Mouse (Mus musculus) neural tube, embryonic 12.5 days (tissue): ENCODE results near the gene Engase. TPM values are rescaled to one million over a fixed set of nuclear protein-coding genes. Genes with fewer than 3 reads are reported as not detected.
A peak's percentile ranks its signal among the peaks of the same experiment; 100 is the strongest.

Experiments used
- ATAC-seq: fragments of 200-750 bp; cut with Nextera tagmentation; 2 replicates; pipeline ENCODE4 v1.8.0; 2017; ENCODE audit warnings: low read depth, mild to moderate bottlenecking, moderate TSS enrichment, moderate library complexity; ENCODE audit not compliant: low FRiP score
- H3K27ac ChIP-seq: fragments of 300-500 bp; sonication (generic); 2 replicates; pipeline ENCODE4 v1.5.1; 2016
- H3K27me3 ChIP-seq: fragments of 300-500 bp; sonication (generic); replicated peaks from 2 replicates; pipeline ENCODE4 v1.6.1; 2016; ENCODE audit warnings: mild to moderate bottlenecking
- H3K36me3 ChIP-seq: fragments of 300-500 bp; sonication (generic); 2 replicates; pipeline ENCODE4 v1.6.1; 2016; ENCODE audit warnings: mild to moderate bottlenecking
- H3K4me1 ChIP-seq: fragments of 300-500 bp; sonication (generic); 2 replicates; pipeline ENCODE4 v1.6.1; 2016
- H3K4me2 ChIP-seq: fragments of 300-500 bp; sonication (generic); replicated peaks from 2 replicates; pipeline ENCODE4 v1.6.1; 2016; ENCODE audit warnings: mild to moderate bottlenecking
- H3K4me3 ChIP-seq: fragments of 300-500 bp; sonication (generic); 2 replicates; pipeline ENCODE4 v1.5.1; 2016
- H3K9ac ChIP-seq: fragments of 300-500 bp; sonication (generic); 2 replicates; pipeline ENCODE4 v1.6.1; 2016; ENCODE audit warnings: mild to moderate bottlenecking
- H3K9me3 ChIP-seq: fragments of 300-500 bp; sonication (generic); 2 replicates; pipeline ENCODE4 v1.6.1; 2016; ENCODE audit warnings: mild to moderate bottlenecking
- WGBS: fragments of 180-500 bp; shearing (Covaris S2); methylation state at CpG from one replicate; pipeline ENCODE4 v1.1.7; 2016; 5-methylcytosine and 5-hydroxymethylcytosine counted together
- polyA plus RNA-seq: library from polyadenylated mRNA; unstranded; fragments of >200 nt; fragmentation: Nextera tagmentation; extraction: Ambion mirVana; gene quantifications from 2 replicates; pipeline ENCODE4 v1.2.1, GENCODE M21; 2016

Engase gene
- polyA plus RNA-seq, 1 experiment from 2014 or later = 9.7 TPM

DNA sequence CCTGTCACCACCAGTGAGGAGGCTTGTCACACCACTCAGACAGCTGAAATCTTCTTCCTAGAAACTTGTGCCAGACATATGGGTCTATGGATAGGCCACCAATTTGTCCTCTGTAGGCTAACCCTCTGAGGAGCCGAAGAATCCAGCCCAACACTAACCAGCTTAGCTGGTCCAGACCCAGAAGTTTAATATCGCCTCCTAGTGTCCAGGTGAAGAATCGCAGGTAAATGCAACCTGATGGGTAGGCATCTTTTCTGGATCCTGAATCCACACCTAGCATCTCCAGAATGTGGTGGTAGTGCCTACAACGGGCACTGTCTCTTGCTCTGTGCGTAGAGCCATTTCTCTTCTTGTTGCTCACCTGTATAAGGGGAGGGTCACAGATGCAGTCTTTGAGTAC lies 43.6 kb downstream of the Engase start:
- H3K36me3 ChIP-seq = no peaks in the 10 kb centered on the region
- WGBS = 62% methylated on average over 5 of the region's 5 CpGs

DNA sequence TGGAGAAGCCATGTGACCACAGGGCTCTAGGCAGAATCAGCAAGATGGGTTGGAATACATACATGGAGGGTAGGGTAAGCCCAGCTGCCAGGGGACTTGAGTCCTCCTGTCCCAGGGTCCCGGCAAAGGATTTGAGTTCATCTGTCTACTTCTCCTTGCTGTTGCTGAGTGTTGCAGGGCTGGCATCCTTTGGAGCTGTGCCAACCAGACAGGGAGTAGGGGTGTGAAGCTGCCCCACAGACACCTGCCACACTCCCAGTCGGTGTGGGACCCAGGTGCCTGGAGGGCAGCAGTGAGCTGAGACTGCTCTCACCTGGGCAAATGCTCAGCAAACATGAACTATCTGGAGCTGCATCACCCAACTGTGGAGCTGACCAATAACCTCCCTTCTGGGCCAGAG lies 44.3 kb downstream of the Engase start:
- H3K4me1 ChIP-seq = peaks cover 40% of the 10 kb centered on the region
- H3K36me3 ChIP-seq = no peaks in the 10 kb centered on the region
- no peak for ATAC-seq
- H3K4me3 ChIP-seq = no peak overlapping the region
- no peak overlapping the region for H3K4me2 ChIP-seq
- no peak overlapping the region for H3K9ac ChIP-seq
- no peak overlapping the region for H3K27ac ChIP-seq
- no peaks in the 10 kb centered on the region for H3K9me3 ChIP-seq
- H3K27me3 ChIP-seq = no peaks in the 10 kb centered on the region
- WGBS = 86% methylated on average over 2 of the region's 2 CpGs

More for the DNA sequence above, 43.6 kb downstream of the Engase start:
- H3K9ac ChIP-seq = no peak overlapping the region
- no peak overlapping the region for H3K27ac ChIP-seq
- no peak overlapping the region for H3K4me3 ChIP-seq
- no peak overlapping the region for H3K4me2 ChIP-seq
- H3K9me3 ChIP-seq = no peaks in the 10 kb centered on the region
- ATAC-seq = no peak
- peaks cover 34% of the 10 kb centered on the region for H3K4me1 ChIP-seq
- H3K27me3 ChIP-seq = no peaks in the 10 kb centered on the region

DNA sequence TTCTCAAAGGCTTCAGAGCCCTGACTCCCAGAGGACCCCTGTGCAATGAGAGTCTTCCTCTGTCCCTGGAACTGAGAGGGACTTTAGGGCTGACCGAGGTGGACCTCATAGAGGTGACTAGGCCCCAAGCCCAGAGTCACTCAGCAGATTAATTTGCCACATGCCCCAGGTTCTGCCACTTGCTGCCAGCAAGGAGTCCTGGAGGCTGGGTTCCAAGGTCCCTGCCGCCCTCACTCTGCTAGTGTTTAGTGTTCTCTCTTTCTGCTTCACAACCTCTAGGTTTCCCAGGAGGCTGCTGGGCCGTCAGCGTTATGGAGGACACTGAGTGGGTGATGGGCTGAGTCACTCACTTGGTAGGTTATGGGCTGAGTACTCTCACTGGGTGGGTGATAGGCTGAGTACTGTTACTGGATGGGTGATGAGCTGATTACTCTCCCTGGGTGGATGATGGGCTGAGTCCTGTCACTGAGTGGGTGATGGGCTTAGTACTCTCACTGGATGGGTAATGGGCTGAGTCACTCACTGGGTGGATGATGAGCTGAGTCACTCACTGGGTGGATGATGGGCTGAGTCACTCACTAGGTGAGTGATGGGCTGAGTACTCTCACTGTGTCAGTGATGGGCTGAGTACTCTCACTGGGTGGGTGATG lies 47.0 kb downstream of the Engase start:
- H3K27me3 ChIP-seq = no peaks in the 10 kb centered on the region
- H3K27ac ChIP-seq = no peak overlapping the region; the same call in 1 of the 2 replicates
- ATAC-seq = no peak
- peaks cover 36% of the 10 kb centered on the region for H3K4me1 ChIP-seq
- H3K4me2 ChIP-seq = no peak overlapping the region
- no peaks in the 10 kb centered on the region for H3K36me3 ChIP-seq
- WGBS = 91% methylated on average over 4 of the region's 4 CpGs
- H3K9me3 ChIP-seq = no peaks in the 10 kb centered on the region
- no peak overlapping the region for H3K4me3 ChIP-seq
- no peak overlapping the region for H3K9ac ChIP-seq

DNA sequence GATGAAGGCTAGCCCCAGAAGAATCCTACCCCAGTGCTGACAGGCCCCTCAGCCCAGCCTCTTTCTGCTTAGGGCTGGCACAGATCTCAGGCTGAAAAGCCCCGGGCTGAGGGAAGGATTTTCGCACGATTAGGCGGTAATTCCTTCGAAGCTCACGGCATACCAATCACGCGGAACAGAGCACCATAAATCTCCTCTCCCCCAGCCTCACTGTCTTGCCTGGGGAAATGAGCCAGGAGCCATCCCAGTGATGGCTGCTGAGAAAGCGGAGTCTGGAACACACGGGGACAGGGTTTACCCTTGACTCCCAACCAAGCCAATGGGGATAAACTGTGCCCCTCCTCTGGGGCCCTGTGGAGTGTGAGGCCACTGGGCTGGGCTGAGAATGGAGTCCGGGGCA lies 48.4 kb downstream of the Engase start:
- 0 out of 2 replicates have a peak, but pooled peaks have one; percentile 26 for ATAC-seq
- WGBS = 19% methylated on average over 11 of the region's 11 CpGs
- peak overlapping the region; percentile 70; the same call in 1 of the 2 replicates for H3K27ac ChIP-seq
- H3K9me3 ChIP-seq = no peaks in the 10 kb centered on the region
- peak overlapping the region; percentile 33; the same call in 1 of the 2 replicates for H3K9ac ChIP-seq
- no peak overlapping the region for H3K4me3 ChIP-seq
- H3K4me2 ChIP-seq = 0 out of 2 replicates have a peak overlapping the region, but pooled peaks have one; percentile 15
- no peaks in the 10 kb centered on the region for H3K36me3 ChIP-seq
- H3K4me1 ChIP-seq = peaks cover 45% of the 10 kb centered on the region
- no peaks in the 10 kb centered on the region for H3K27me3 ChIP-seq

DNA sequence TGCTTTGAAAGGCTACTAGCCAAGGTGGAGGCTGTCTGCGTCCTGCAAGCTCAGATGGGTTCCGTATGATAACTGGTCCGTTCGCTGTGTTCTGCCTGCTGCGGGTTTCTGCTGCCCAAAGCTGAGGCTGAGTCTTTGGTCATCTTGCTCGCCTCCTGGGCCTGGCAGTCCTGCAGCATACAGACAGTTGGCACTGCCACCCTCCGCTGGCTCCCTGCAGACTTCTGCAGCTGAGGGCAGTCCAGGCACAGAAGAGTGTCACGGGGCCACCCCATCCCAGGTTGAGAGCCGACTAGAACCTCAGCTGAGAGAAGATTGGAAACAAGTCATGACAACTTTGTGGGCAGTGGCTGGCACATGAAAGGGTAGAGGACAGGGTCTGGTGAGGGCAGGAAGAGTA lies 52.1 kb downstream of the Engase start:
- H3K27ac ChIP-seq = no peak overlapping the region
- no peaks in the 10 kb centered on the region for H3K36me3 ChIP-seq
- no peaks in the 10 kb centered on the region for H3K27me3 ChIP-seq
- H3K4me1 ChIP-seq = peaks cover 54% of the 10 kb centered on the region
- H3K4me2 ChIP-seq = no peak overlapping the region
- no peak overlapping the region for H3K4me3 ChIP-seq
- WGBS = 90% methylated on average over 9 of the region's 9 CpGs
- H3K9ac ChIP-seq = no peak overlapping the region
- no peak for ATAC-seq
- no peaks in the 10 kb centered on the region for H3K9me3 ChIP-seq

DNA sequence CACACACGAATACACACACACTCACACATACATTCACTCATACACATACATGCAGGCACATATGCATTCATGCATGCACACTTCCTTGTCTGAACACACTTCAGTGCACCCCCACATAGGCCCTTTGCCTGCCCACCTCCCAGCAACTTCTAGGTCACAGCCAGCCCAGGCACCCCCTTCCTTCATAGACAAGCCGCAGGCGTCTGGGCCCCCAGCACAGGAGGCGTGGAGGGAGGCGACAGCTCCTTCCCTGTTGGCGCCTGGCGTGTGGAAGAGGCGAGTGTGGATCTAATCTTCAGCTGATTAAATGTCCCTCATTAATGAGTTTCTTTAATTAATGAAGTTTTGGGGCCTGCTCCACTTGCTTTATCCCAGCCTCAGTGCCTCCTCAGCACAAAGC lies 53.7 kb downstream of the Engase start:
- peaks cover 53% of the 10 kb centered on the region for H3K4me1 ChIP-seq
- H3K27ac ChIP-seq = peak overlapping the region; percentile 21; the same call in 1 of the 2 replicates

DNA sequence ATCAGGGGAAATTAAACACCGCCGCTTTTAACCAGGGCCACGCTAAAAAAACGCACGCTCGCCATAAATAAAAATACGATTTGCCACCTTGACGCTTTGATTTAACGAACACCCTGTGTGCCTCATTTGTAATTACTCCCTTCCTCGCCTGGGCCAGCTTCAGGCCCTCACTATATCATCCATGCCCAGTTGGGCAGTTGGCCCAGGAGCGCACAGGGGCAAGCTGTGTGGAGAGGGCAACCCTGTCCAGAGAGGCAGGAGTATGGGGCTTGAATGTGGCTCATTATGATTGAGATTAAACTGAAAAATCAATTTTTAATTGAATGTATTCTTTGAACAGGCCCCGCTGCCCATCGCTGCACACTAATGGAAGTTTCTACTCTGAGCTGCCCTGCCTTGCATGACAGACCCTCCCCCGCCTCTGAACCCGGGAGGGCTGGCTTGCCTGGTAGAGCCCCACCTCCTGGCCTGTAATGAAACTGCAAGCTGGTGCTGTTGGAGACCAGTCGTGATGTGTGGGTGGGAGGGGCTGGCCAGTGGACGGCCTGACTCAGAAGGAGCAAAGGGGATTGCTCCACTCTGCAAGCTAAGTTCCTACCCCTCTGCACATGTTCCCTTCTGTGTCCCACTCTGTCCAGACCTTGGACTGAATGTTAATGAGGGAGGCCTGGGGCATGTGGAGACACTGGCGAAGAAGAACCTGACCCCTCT lies 57.9 kb downstream of the Engase start:
- Histone ChIP-seq H3K9me3 (no peaks in the 10 kb centered on the region), H3K4me2 (no peak overlapping the region), H3K27ac (no peak overlapping the region), H3K36me3 (no peaks in the 10 kb centered on the region), H3K4me3 (no peak overlapping the region), H3K4me1 (peaks cover 45% of the 10 kb centered on the region), H3K27me3 (no peaks in the 10 kb centered on the region), H3K9ac (no peak overlapping the region)
- WGBS = 32% methylated on average over 18 of the region's 18 CpGs
- ATAC-seq = no peak

More for the DNA sequence above, 53.7 kb downstream of the Engase start:
- WGBS = 76% methylated on average over 8 of the region's 8 CpGs
- no peak overlapping the region for H3K4me3 ChIP-seq
- H3K4me2 ChIP-seq = no peak overlapping the region
- H3K9me3 ChIP-seq = no peaks in the 10 kb centered on the region
- no peak overlapping the region for H3K9ac ChIP-seq
- no peak for ATAC-seq
- H3K36me3 ChIP-seq = no peaks in the 10 kb centered on the region
- H3K27me3 ChIP-seq = no peaks in the 10 kb centered on the region

DNA sequence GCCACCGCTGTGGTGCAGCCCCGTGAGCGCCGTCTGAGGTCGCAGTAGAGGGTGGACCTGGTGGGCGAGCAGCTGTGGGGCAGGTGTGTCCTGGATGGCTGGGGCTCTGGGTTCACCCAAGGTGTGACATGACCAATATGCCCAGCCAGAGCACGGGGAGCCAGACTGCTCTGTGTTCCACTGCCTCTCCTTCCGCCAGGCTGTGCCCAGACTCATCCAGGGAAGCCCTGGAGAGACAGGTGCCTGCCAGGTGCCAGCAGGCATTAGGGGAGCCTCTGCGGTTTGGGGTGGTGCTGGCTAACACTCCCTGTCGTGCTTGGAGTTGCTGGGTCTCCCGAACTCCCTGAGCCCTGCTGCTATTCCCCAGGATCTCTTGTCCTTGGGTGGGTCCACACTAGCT lies 61.4 kb downstream of the Engase start:
- H3K4me3 ChIP-seq = no peak overlapping the region
- no peak overlapping the region for H3K4me2 ChIP-seq
- 0 out of 2 replicates have a peak, but pooled peaks cover 2% of the 10 kb centered on the region for H3K27me3 ChIP-seq
- WGBS = 69% methylated on average over 11 of the region's 11 CpGs
- no peak overlapping the region for H3K9ac ChIP-seq
- no peaks in the 10 kb centered on the region for H3K9me3 ChIP-seq
- ATAC-seq = no peak
- H3K4me1 ChIP-seq = peaks cover 38% of the 10 kb centered on the region
- no peak overlapping the region for H3K27ac ChIP-seq
- no peaks in the 10 kb centered on the region for H3K36me3 ChIP-seq

Other genes with a start within 250 kb of the Engase start
- gene Cyth1, start 228.2 kb upstream of the Engase start, polyA plus RNA-seq = 30.0 and 30.8 TPM in 2 replicates
- gene Usp36, start 186.6 kb upstream of the Engase start, polyA plus RNA-seq = 17.5 and 19.1 TPM in 2 replicates
- 0.28 and 0.43 TPM in 2 replicates for gene Cep295nl, start 134.3 kb upstream of the Engase start, polyA plus RNA-seq
- gene Timp2, start 121.1 kb upstream of the Engase start, polyA plus RNA-seq = 47.1 and 50.0 TPM in 2 replicates
- 1.4 and 2.0 TPM in 2 replicates for gene Lgals3bp, start 74.7 kb upstream of the Engase start, polyA plus RNA-seq
- 32.1 and 32.2 TPM in 2 replicates for gene Cant1, start 57.7 kb upstream of the Engase start, polyA plus RNA-seq
- 2.5 and 3.1 TPM in 2 replicates for gene C1qtnf1, start 48.6 kb upstream of the Engase start, polyA plus RNA-seq